Mouse (Mus musculus) liver, embryonic 11.5 days (tissue): Measurements from ENCODE around the gene Sdhaf1. TPM values are rescaled to one million over a fixed set of nuclear protein-coding genes. Genes with fewer than 3 reads are reported as not detected.
A peak's percentile ranks its signal among the peaks of the same experiment; 100 is the strongest.

ENCODE experiments used
- ATAC-seq: fragments of 200-750 bp; cut with Nextera tagmentation; replicated peaks from 2 replicates; pipeline ENCODE4 v1.8.0; 2017; ENCODE audit warnings: moderate number of reproducible peaks, mild to moderate bottlenecking, moderate TSS enrichment, moderate library complexity; ENCODE audit not compliant: low FRiP score
- DNase-seq: peaks from one replicate; pipeline ENCODE4 v3.0.0-alpha.2; 2017; ENCODE audit warnings: low spot score
- H3K27ac ChIP-seq: fragments of 300-500 bp; sonication (generic); 2 replicates; pipeline ENCODE4 v1.5.1; 2014; ENCODE audit warnings: mild to moderate bottlenecking, low read depth, low read length, control low read depth
- H3K27me3 ChIP-seq: fragments of 300-500 bp; sonication (generic); replicated peaks from 2 replicates; pipeline ENCODE4 v1.6.1; 2014; ENCODE audit warnings: low read length, mixed read lengths; ENCODE audit not compliant: control insufficient read depth, insufficient read depth
- H3K36me3 ChIP-seq: fragments of 300-500 bp; sonication (generic); 2 replicates; pipeline ENCODE4 v1.6.1; 2014; ENCODE audit warnings: mild to moderate bottlenecking, low read length, moderate library complexity, mixed read lengths; ENCODE audit not compliant: control insufficient read depth, insufficient read depth
- H3K4me1 ChIP-seq: fragments of 300-500 bp; sonication (generic); replicated peaks from 2 replicates; pipeline ENCODE4 v1.6.1; 2014; ENCODE audit warnings: low read length, mixed read lengths; ENCODE audit not compliant: control insufficient read depth, insufficient read depth
- H3K4me2 ChIP-seq: fragments of 300-500 bp; sonication (generic); 2 replicates; pipeline ENCODE4 v1.6.1; 2014; ENCODE audit warnings: mild to moderate bottlenecking, control low read depth, moderate library complexity
- H3K4me3 ChIP-seq: fragments of 300-500 bp; sonication (generic); 2 replicates; pipeline ENCODE4 v1.5.1; 2014; ENCODE audit warnings: low read depth, low read length, control low read depth
- H3K9ac ChIP-seq: fragments of 300-500 bp; sonication (generic); 2 replicates; pipeline ENCODE4 v1.6.1; 2014; ENCODE audit warnings: low read depth, low read length, control low read depth
- H3K9me3 ChIP-seq: fragments of 300-500 bp; sonication (generic); 2 replicates; pipeline ENCODE4 v1.6.1; 2016; ENCODE audit warnings: low read length, inconsistent platforms, mixed read lengths; ENCODE audit not compliant: control insufficient read depth
- WGBS: fragments of 180-500 bp; shearing (Covaris S2); extraction: QIAGEN DNeasy Blood & Tissue Kit; methylation state at CpG from one replicate; pipeline ENCODE4 v1.1.7; 2014; 5-methylcytosine and 5-hydroxymethylcytosine counted together
- polyA plus RNA-seq: library from polyadenylated mRNA; unstranded; fragments of >200 nt; fragmentation: Nextera tagmentation; extraction: Ambion mirVana; gene quantifications from 2 replicates; pipeline ENCODE4 v1.2.1, GENCODE M21; 2014

The Sdhaf1 gene
- polyA plus RNA-seq, 1 experiment from 2014 or later: 14.6 TPM

GRCm38 (mm10) chr7:30293795-30294194 is 29.9 kb downstream of the Sdhaf1 start:
- Histone ChIP-seq H3K27ac (no peak overlapping the region), H3K9me3 (no peaks in the 10 kb centered on the region), H3K9ac (no peak overlapping the region), H3K4me1 (no peaks in the 10 kb centered on the region), H3K4me2 (no peak overlapping the region), H3K27me3 (peaks cover 6% of the 10 kb centered on the region; the same call in 1 of the 2 replicates), H3K4me3 (no peak overlapping the region), H3K36me3 (no peaks in the 10 kb centered on the region)
- WGBS: 74% methylated on average over 13 of the region's 13 CpGs
- DNase-seq (no peak), ATAC-seq (no peak)

DNA sequence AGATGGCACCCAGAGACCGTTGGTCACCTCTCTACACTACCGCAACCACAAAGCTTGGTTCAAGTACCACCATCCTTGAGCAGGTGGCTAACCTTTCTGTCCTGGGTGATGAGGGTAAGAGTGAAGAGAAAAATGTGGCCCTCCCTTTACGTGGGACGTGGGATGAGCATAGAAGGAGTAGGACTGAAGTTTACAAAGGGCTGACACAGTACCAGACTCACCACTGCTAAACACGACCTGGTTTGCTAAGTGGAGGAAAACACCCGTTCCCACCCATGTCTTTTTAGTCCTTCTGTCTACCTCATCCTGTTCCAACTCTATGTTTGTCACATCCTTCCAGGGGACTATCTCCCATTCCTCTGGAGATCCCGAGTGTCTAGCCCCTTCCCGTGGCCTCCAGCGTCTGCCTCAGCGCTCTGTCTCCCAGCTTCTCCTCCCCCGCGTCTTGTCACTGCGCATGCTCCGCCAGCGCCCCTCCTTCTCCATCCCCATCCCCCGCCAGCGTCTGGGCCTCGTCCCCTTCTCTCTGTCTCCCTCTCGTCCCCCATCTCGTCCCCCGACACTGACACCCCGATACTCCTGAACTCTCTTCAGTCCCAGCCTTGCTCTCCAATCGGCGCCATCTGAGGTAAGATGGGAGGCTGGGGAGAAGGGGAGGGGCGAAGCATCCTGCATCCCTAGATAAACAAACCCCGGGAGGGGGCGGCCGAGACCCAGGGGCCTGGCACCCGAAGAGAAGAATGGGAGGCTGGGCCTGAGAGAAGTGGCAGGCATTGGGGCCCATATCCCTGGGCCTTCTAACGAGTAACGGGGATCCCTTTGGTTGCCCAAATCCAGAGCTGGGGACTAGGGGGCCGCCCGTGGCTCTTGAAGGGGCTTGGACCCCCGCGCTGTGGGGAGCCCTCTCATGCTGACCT is 32.2 kb downstream of the Sdhaf1 start, which contains the start of gene Clip3:
Gene Clip3, plus strand, starts transcription at position 514 of the 917 bp plus-strand sequence.
- peak within 1 kb of the TSS; percentile 1; the same call in 1 of the 2 replicates for H3K9ac ChIP-seq
- peak within 1 kb of the TSS; percentile 48 for H3K4me2 ChIP-seq
- no peak within 1 kb of the TSS; the same call in 1 of the 2 replicates for H3K27ac ChIP-seq
- H3K9me3 ChIP-seq: no peaks in the 10 kb centered on the region
- peaks cover 8% of the 10 kb centered on the region; the same call in 1 of the 2 replicates for H3K27me3 ChIP-seq
- no peaks in the 10 kb centered on the region for H3K36me3 ChIP-seq
- peak; percentile 55 for DNase-seq
- H3K4me1 ChIP-seq: no peaks in the 10 kb centered on the region
- 11% methylated on average over 35 of the region's 35 CpGs for WGBS
- no peak; the same call in 1 of the 2 replicates for ATAC-seq
- peak within 1 kb of the TSS; percentile 49 for H3K4me3 ChIP-seq

- Histone ChIP-seq H3K27me3 (peaks cover 8% of the 10 kb centered on the region; the same call in 1 of the 2 replicates), H3K36me3 (no peaks in the 10 kb centered on the region), H3K9ac (no peak overlapping the region), H3K4me3 (no peak overlapping the region), H3K27ac (no peak overlapping the region), H3K9me3 (no peaks in the 10 kb centered on the region), H3K4me2 (no peak overlapping the region), H3K4me1 (no peaks in the 10 kb centered on the region)
- ATAC-seq (no peak), DNase-seq (no peak)
- 61% methylated on average over 10 of the region's 10 CpGs for WGBS
Observed at GRCm38 (mm10) chr7:30289714-30290399, 33.8 kb downstream of the Sdhaf1 start.

GRCm38 (mm10) chr7:30289071-30289713 is 34.5 kb downstream of the Sdhaf1 start:
- no peak for ATAC-seq
- H3K9ac ChIP-seq: no peak overlapping the region
- no peak overlapping the region for H3K4me2 ChIP-seq
- 70% methylated on average over 7 of the region's 7 CpGs for WGBS
- no peaks in the 10 kb centered on the region for H3K9me3 ChIP-seq
- no peak for DNase-seq
- H3K36me3 ChIP-seq: no peaks in the 10 kb centered on the region
- no peak overlapping the region for H3K27ac ChIP-seq
- peaks cover 8% of the 10 kb centered on the region; the same call in 1 of the 2 replicates for H3K27me3 ChIP-seq
- no peaks in the 10 kb centered on the region for H3K4me1 ChIP-seq
- no peak overlapping the region for H3K4me3 ChIP-seq

GRCm38 (mm10) chr7:30288046-30288445 is 35.6 kb downstream of the Sdhaf1 start:
- no peak for ATAC-seq
- WGBS: 59% methylated on average over 6 of the region's 6 CpGs
- no peak for DNase-seq

GRCm38 (mm10) chr7:30286701-30287410 is 36.8 kb downstream of the Sdhaf1 start:
- H3K36me3 ChIP-seq: no peaks in the 10 kb centered on the region
- H3K4me2 ChIP-seq: no peak overlapping the region
- no peak overlapping the region for H3K9ac ChIP-seq
- DNase-seq (no peak), ATAC-seq (no peak)
- H3K27me3 ChIP-seq: peaks cover 6% of the 10 kb centered on the region; the same call in 1 of the 2 replicates
- no peaks in the 10 kb centered on the region for H3K9me3 ChIP-seq
- H3K4me1 ChIP-seq: no peaks in the 10 kb centered on the region
- no peak overlapping the region for H3K27ac ChIP-seq
- H3K4me3 ChIP-seq: no peak overlapping the region
- WGBS: 70% methylated on average over 8 of the region's 8 CpGs

More at GRCm38 (mm10) chr7:30288046-30288445, 35.6 kb downstream of the Sdhaf1 start:
- Histone ChIP-seq H3K4me2 (no peak overlapping the region), H3K36me3 (no peaks in the 10 kb centered on the region), H3K9ac (no peak overlapping the region), H3K27me3 (peaks cover 8% of the 10 kb centered on the region; the same call in 1 of the 2 replicates), H3K27ac (no peak overlapping the region), H3K9me3 (no peaks in the 10 kb centered on the region), H3K4me3 (no peak overlapping the region), H3K4me1 (no peaks in the 10 kb centered on the region)

GRCm38 (mm10) chr7:30282740-30283139 is 41.0 kb downstream of the Sdhaf1 start:
- DNase-seq (no peak), ATAC-seq (no peak)
- Histone ChIP-seq H3K27ac (no peak overlapping the region), H3K27me3 (0 out of 2 replicates have a peak, but pooled peaks cover 3% of the 10 kb centered on the region), H3K36me3 (no peaks in the 10 kb centered on the region), H3K4me1 (peaks cover 11% of the 10 kb centered on the region), H3K9me3 (no peaks in the 10 kb centered on the region), H3K4me3 (no peak overlapping the region), H3K9ac (no peak overlapping the region), H3K4me2 (no peak overlapping the region)
- 70% methylated on average over 7 of the region's 7 CpGs for WGBS

GRCm38 (mm10) chr7:30281522-30281921 is 42.2 kb downstream of the Sdhaf1 start:
- no peak overlapping the region for H3K27ac ChIP-seq
- no peaks in the 10 kb centered on the region for H3K27me3 ChIP-seq
- ATAC-seq: no peak
- H3K9me3 ChIP-seq: no peaks in the 10 kb centered on the region
- DNase-seq: no peak
- H3K36me3 ChIP-seq: no peaks in the 10 kb centered on the region
- 67% methylated on average over 4 of the region's 4 CpGs for whole genome bisulfite sequencing
- no peak overlapping the region for H3K4me3 ChIP-seq
- peaks cover 11% of the 10 kb centered on the region for H3K4me1 ChIP-seq
- H3K4me2 ChIP-seq: no peak overlapping the region; the same call in 1 of the 2 replicates
- H3K9ac ChIP-seq: no peak overlapping the region
